In the genomic region with DNA sequence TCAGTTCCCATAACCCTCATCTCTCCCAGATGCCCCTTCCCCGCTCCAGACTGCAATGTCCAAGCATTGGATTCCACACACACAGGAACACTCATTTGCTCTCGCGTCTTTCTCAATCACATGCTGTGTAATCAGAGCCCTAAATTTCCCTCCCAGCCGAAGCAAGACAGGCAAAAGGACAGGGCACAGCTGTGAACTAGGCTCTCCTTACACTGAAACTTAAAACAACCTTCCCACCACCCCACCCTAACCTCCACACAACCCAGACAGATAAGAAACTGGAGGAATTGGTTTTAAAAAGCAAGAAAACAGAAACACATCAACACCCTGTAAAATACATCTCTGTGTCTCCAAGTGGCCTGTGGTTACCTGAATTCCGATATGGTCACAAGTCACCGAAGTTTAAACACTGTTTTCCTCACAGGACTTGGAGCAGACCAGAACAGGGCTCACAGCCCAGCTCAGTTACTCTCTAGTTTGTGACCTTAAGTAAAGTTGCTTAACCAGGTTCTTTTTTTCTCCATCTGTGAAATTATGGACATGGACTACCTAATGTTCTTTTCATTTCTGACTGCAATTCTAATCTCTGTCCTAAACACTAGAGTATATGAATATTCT, we compare ENCODE assay signal across 8 mouse cellular contexts. TPM values are rescaled to one million over a fixed set of nuclear protein-coding genes. Genes with fewer than 3 reads are reported as not detected.
DNase-seq lines count a peak whose midpoint lies in the region; ATAC-seq and TF ChIP-seq lines count a peak whose summit lies in the region.
"Had no signal": no experiment of that assay in that cellular context is flagged by ENCODE, and none has a peak within 500 bp of the region (broad histone marks: within the 10 kb centered on the region; RNA-seq: fewer than 3 reads in every experiment).

No protein-coding gene starts in this region.

- H3K4me2 ChIP-seq in heart, embryonic 16.5 days (ENCODE audit: low read depth, low read length), result no peak overlapping the region
- no peak overlapping the region for H3K4me2 ChIP-seq in embryonic facial prominence, embryonic 11.5 days (ENCODE audit: low read depth, low read length)
- H3K4me2 ChIP-seq in liver, embryonic 13.5 days, result peak overlapping the region; percentile 59
- H3K4me2 ChIP-seq in midbrain, postnatal 0 days (ENCODE audit: low read depth, low read length, poor library complexity, severe bottlenecking), result no peak overlapping the region

- H3K4me3 ChIP-seq in heart, embryonic 16.5 days (ENCODE audit: low read length), result no peak overlapping the region
- H3K4me3 ChIP-seq in ES-Bruce4 (ENCODE audit: low read depth, low read length), result no peak overlapping the region
- H3K4me3 ChIP-seq in embryonic facial prominence, embryonic 11.5 days (ENCODE audit: low read depth, low read length), result no peak overlapping the region
- peak overlapping the region; percentile 32 for H3K4me3 ChIP-seq in liver, embryonic 13.5 days (replicated peaks)
- no peak overlapping the region for H3K4me3 ChIP-seq in midbrain, postnatal 0 days (ENCODE audit: low read depth, low read length)

- TF ChIP-seq EP300 in ES-Bruce4 (IDR thresholded peaks at IDR 0.05; ENCODE audit: insufficient read depth, low read depth, low read length), result no peak

- H3K27me3 ChIP-seq in heart, embryonic 16.5 days (ENCODE audit: control insufficient read depth, insufficient read depth, low read length), result no peaks in the 10 kb centered on the region
- no peaks in the 10 kb centered on the region for H3K27me3 ChIP-seq in ES-Bruce4 (ENCODE audit: control insufficient read depth, insufficient read depth, low read length, poor library complexity, severe bottlenecking)
- no peaks in the 10 kb centered on the region for H3K27me3 ChIP-seq in embryonic facial prominence, embryonic 11.5 days (ENCODE audit: control insufficient read depth, insufficient read depth, low read length)
- H3K27me3 ChIP-seq in liver, embryonic 13.5 days, result no peaks in the 10 kb centered on the region
- H3K27me3 ChIP-seq in midbrain, postnatal 0 days (ENCODE audit: insufficient read depth, low read length), result no peaks in the 10 kb centered on the region

- DNase-seq in heart, adult 8-10 months (ENCODE audit: low spot score), result no peak
- DNase-seq in embryonic facial prominence, embryonic 11.5 days (ENCODE audit: low spot score), result peak; percentile 29
- no peak for DNase-seq in liver, embryonic 13.5 days
- DNase-seq in left cerebral cortex, postnatal 25 days (ENCODE audit: low spot score in 2 of 2), result no peak
- DNase-seq in midbrain, postnatal 0 days (ENCODE audit: low spot score), result no peak
- DNase-seq: thymus, postnatal 4 days had no signal

- 37% methylated on average over 6 of the region's 6 CpGs for WGBS in heart, embryonic 16.5 days
- 46% methylated on average over 6 of the region's 6 CpGs for WGBS in embryonic facial prominence, embryonic 11.5 days
- 50% methylated on average over 6 of the region's 6 CpGs for WGBS in liver, embryonic 13.5 days (ENCODE audit: insufficient replicate concordance)
- 63% methylated on average over 6 of the region's 6 CpGs for WGBS in midbrain, postnatal 0 days

- H3K36me3 ChIP-seq in heart, embryonic 16.5 days (ENCODE audit: control insufficient read depth, insufficient read depth), result peaks cover 17% of the 10 kb centered on the region
- peaks cover 38% of the 10 kb centered on the region for H3K36me3 ChIP-seq in ES-Bruce4 (ENCODE audit: control insufficient read depth, insufficient read depth, low read length, poor library complexity, severe bottlenecking)
- H3K36me3 ChIP-seq in embryonic facial prominence, embryonic 11.5 days (replicated peaks; ENCODE audit: control insufficient read depth, insufficient read depth, low read depth, low read length), result no peaks in the 10 kb centered on the region
- H3K36me3 ChIP-seq in liver, embryonic 13.5 days, result peaks cover 50% of the 10 kb centered on the region
- peaks cover 12% of the 10 kb centered on the region; the same call in 1 of the 2 replicates for H3K36me3 ChIP-seq in midbrain, postnatal 0 days (ENCODE audit: insufficient read depth, low read length)

- peaks cover 45% of the 10 kb centered on the region for H3K4me1 ChIP-seq in heart, embryonic 16.5 days (ENCODE audit: control insufficient read depth, insufficient read depth, low read length)
- H3K4me1 ChIP-seq in ES-Bruce4 (ENCODE audit: control insufficient read depth, insufficient read depth, low read length), result no peaks in the 10 kb centered on the region
- H3K4me1 ChIP-seq in embryonic facial prominence, embryonic 11.5 days (ENCODE audit: control insufficient read depth, insufficient read depth, low read length), result no peaks in the 10 kb centered on the region
- H3K4me1 ChIP-seq in liver, embryonic 13.5 days (replicated peaks), result peaks cover 53% of the 10 kb centered on the region
- H3K4me1 ChIP-seq in midbrain, postnatal 0 days (ENCODE audit: insufficient read depth, low read length), result peaks cover 16% of the 10 kb centered on the region

- H3K9me3 ChIP-seq in heart, embryonic 16.5 days (replicated peaks; ENCODE audit: control insufficient read depth, low read length), result no peaks in the 10 kb centered on the region
- no peaks in the 10 kb centered on the region for H3K9me3 ChIP-seq in ES-Bruce4 (replicated peaks; ENCODE audit: control insufficient read depth, insufficient read depth, low read length, poor library complexity, severe bottlenecking)
- H3K9me3 ChIP-seq in embryonic facial prominence, embryonic 11.5 days (replicated peaks; ENCODE audit: control insufficient read depth, low read length), result no peaks in the 10 kb centered on the region
- no peaks in the 10 kb centered on the region for H3K9me3 ChIP-seq in liver, embryonic 13.5 days (replicated peaks)
- H3K9me3 ChIP-seq in midbrain, postnatal 0 days (ENCODE audit: low read length), result no peaks in the 10 kb centered on the region

- TF ChIP-seq POLR2A in ES-Bruce4 (IDR thresholded peaks at IDR 0.05; ENCODE audit: insufficient read depth, low read length), result no peak

- intact Hi-C loops in left cerebral cortex, postnatal 25 days (cut with DNase I), result no loop called here

- H3K9ac ChIP-seq in heart, embryonic 16.5 days (ENCODE audit: low read length), result 0 out of 2 replicates have a peak overlapping the region, but pooled peaks have one; percentile 3
- H3K9ac ChIP-seq in ES-Bruce4 (ENCODE audit: low read depth, poor library complexity, severe bottlenecking), result peak overlapping the region; percentile 38
- H3K9ac ChIP-seq in embryonic facial prominence, embryonic 11.5 days (replicated peaks; ENCODE audit: low read length), result no peak overlapping the region
- H3K9ac ChIP-seq in liver, embryonic 13.5 days, result peak overlapping the region; percentile 61
- H3K9ac ChIP-seq in midbrain, postnatal 0 days (replicated peaks; ENCODE audit: low read length, poor library complexity, severe bottlenecking), result no peak overlapping the region

- H3K27ac ChIP-seq in heart, embryonic 16.5 days (ENCODE audit: low read length), result no peak overlapping the region
- H3K27ac ChIP-seq in ES-Bruce4 (ENCODE audit: insufficient read depth, low read length), result peak overlapping the region; percentile 22; the same call in 1 of the 2 replicates
- no peak overlapping the region for H3K27ac ChIP-seq in embryonic facial prominence, embryonic 11.5 days (replicated peaks; ENCODE audit: low read depth, low read length)
- H3K27ac ChIP-seq in liver, embryonic 13.5 days, result peak overlapping the region; percentile 81
- no peak overlapping the region for H3K27ac ChIP-seq in midbrain, postnatal 0 days (ENCODE audit: low read depth, low read length)

- ATAC-seq in heart, embryonic 16.5 days (replicated peaks; ENCODE audit: extremely low read depth, insufficient read depth, low FRiP score), result no peak
- no peak for ATAC-seq in embryonic facial prominence, embryonic 11.5 days (replicated peaks; ENCODE audit: insufficient number of reproducible peaks, low FRiP score, low TSS enrichment, low read depth)
- ATAC-seq in liver, embryonic 13.5 days (ENCODE audit: low read depth), result no peak
- no peak for ATAC-seq in midbrain, postnatal 0 days (ENCODE audit: low FRiP score)

- TF ChIP-seq CTCF in ES-Bruce4 (IDR thresholded peaks at IDR 0.05; ENCODE audit: low read depth, low read length), result no peak
- no peak for TF ChIP-seq CTCF in midbrain, postnatal 0 days (IDR thresholded peaks at IDR 0.05)

RNA-seq across cellular contexts. Expression of gene Ybx3, which starts 4.5 kb away (rescaled TPM):
- 30.8 and 41.3 TPM in 2 replicates for polyA plus RNA-seq in heart, embryonic 16.5 days (2015; fragmentation: Nextera tagmentation; extraction: Ambion mirVana)
- 100 to 1,000 TPM; 172 to 240 (median 215) TPM for total RNA-seq in heart, adult 8-10 months (2022)
- 357 and 371 TPM in 2 replicates for polyA plus RNA-seq in ES-Bruce4 (2011; ENCODE audit: insufficient read depth, insufficient read length, low read depth, missing spikeins)
- polyA plus RNA-seq in embryonic facial prominence, embryonic 11.5 days (2014; fragmentation: Nextera tagmentation; extraction: Ambion mirVana), result 40.3 and 64.2 TPM in 2 replicates
- 80.6 and 81.3 TPM in 2 replicates for polyA plus RNA-seq in liver, embryonic 13.5 days (2015; fragmentation: Nextera tagmentation; extraction: Ambion mirVana)
- total RNA-seq in left cerebral cortex, postnatal 25 days (2021), result 10 to 100 TPM; 45.7 to 48.8 TPM
- 104 and 111 TPM in 2 replicates for total RNA-seq in midbrain, postnatal 0 days (2014; rRNA removed)
- 28.1 and 33.6 TPM in 2 replicates for polyA plus RNA-seq in midbrain, postnatal 0 days (2015; fragmentation: Nextera tagmentation; extraction: Ambion mirVana)

RNA-seq across cellular contexts. Expression of gene Styk1, which starts 30.4 kb away (rescaled TPM):
- polyA plus RNA-seq in heart, embryonic 16.5 days (2015; fragmentation: Nextera tagmentation; extraction: Ambion mirVana), result 0.40 and 0.66 TPM in 2 replicates
- under 1 TPM in 3 of 4 experiments, not detected in 1; 0.17 to 0.49 (median 0.19) TPM for total RNA-seq in heart, adult 8-10 months (2022)
- 0.41 TPM in 1 of 2 replicates, not detected in the other for polyA plus RNA-seq in ES-Bruce4 (2011; ENCODE audit: insufficient read depth, insufficient read length, low read depth, missing spikeins)
- polyA plus RNA-seq in embryonic facial prominence, embryonic 11.5 days (2014; fragmentation: Nextera tagmentation; extraction: Ambion mirVana), result 0.50 and 1.4 TPM in 2 replicates
- 0.44 and 0.60 TPM in 2 replicates for polyA plus RNA-seq in liver, embryonic 13.5 days (2015; fragmentation: Nextera tagmentation; extraction: Ambion mirVana)
- under 1 TPM; 0.14 to 0.25 TPM for total RNA-seq in left cerebral cortex, postnatal 25 days (2021)
- 4.9 and 7.3 TPM in 2 replicates for total RNA-seq in midbrain, postnatal 0 days (2014; rRNA removed)
- polyA plus RNA-seq in midbrain, postnatal 0 days (2015; fragmentation: Nextera tagmentation; extraction: Ambion mirVana), result 6.7 and 6.9 TPM in 2 replicates

Comparison
In these comparisons a context has a peak if more than half of its experiments do, and no peak if none do; other contexts are left out.
1. H3K27ac ChIP-seq: peak in ES-Bruce4 (single experiment) and liver, embryonic 13.5 days (single experiment); none in heart, embryonic 16.5 days (single experiment), embryonic facial prominence, embryonic 11.5 days (single experiment) and midbrain, postnatal 0 days (single experiment).
2. H3K9ac ChIP-seq: peak in heart, embryonic 16.5 days (single experiment), ES-Bruce4 (single experiment) and liver, embryonic 13.5 days (single experiment); none in embryonic facial prominence, embryonic 11.5 days (single experiment) and midbrain, postnatal 0 days (single experiment).